Mouse (Mus musculus) lung, embryonic 14.5 days (tissue): ENCODE results near the gene Cst7. TPM values are rescaled to one million over a fixed set of nuclear protein-coding genes. Genes with fewer than 3 reads are reported as not detected.

Experiments used
- ATAC-seq: fragments of 200-750 bp; cut with Nextera tagmentation; 2 replicates; pipeline ENCODE4 v1.8.0; 2017; ENCODE audit warnings: mild to moderate bottlenecking, moderate TSS enrichment, moderate library complexity; ENCODE audit not compliant: insufficient read depth
- DNase-seq: peaks from one replicate; pipeline ENCODE4 v3.0.0-alpha.2; 2015
- H3K27ac ChIP-seq: fragments of 300-500 bp; sonication (generic); 2 replicates; pipeline ENCODE4 v1.5.1; 2014; ENCODE audit warnings: low read depth, mild to moderate bottlenecking, moderate library complexity
- H3K27me3 ChIP-seq: fragments of 300-500 bp; sonication (generic); 2 replicates; pipeline ENCODE4 v1.6.1; 2014; ENCODE audit warnings: low read length, control low read depth; ENCODE audit not compliant: insufficient read depth
- H3K36me3 ChIP-seq: fragments of 300-500 bp; sonication (generic); 2 replicates; pipeline ENCODE4 v1.6.1; 2014; ENCODE audit warnings: control low read depth; ENCODE audit not compliant: insufficient read depth
- H3K4me1 ChIP-seq: fragments of 300-500 bp; sonication (generic); 2 replicates; pipeline ENCODE4 v1.6.1; 2014; ENCODE audit warnings: antibody characterized with exemption, control low read depth; ENCODE audit not compliant: insufficient read depth
- H3K4me2 ChIP-seq: fragments of 300-500 bp; sonication (generic); 2 replicates; pipeline ENCODE4 v1.6.1; 2014; ENCODE audit warnings: mild to moderate bottlenecking
- H3K4me3 ChIP-seq: fragments of 300-500 bp; sonication (generic); 2 replicates; pipeline ENCODE4 v1.5.1; 2014; ENCODE audit warnings: low read depth, low read length
- H3K9ac ChIP-seq: fragments of 300-500 bp; sonication (generic); 2 replicates; pipeline ENCODE4 v1.6.1; 2014
- H3K9me3 ChIP-seq: fragments of 300-500 bp; sonication (generic); 2 replicates; pipeline ENCODE4 v1.6.1; 2016; ENCODE audit warnings: low read depth, low read length, control low read depth
- CTCF ChIP-seq: IDR thresholded peaks from 2 replicates; pipeline ENCODE4 v1.5.1; 2016; ENCODE audit warnings: antibody characterized with exemption, low read depth
- WGBS: fragments of 180-500 bp; shearing (Covaris S2); extraction: QIAGEN DNeasy Blood & Tissue Kit; methylation state at CpG from one replicate; pipeline ENCODE4 v1.1.7; 2014; 5-methylcytosine and 5-hydroxymethylcytosine counted together
- polyA plus RNA-seq: library from polyadenylated mRNA; unstranded; fragments of >200 nt; fragmentation: Nextera tagmentation; extraction: Ambion mirVana; gene quantifications from 2 replicates; pipeline ENCODE4 v1.2.1, GENCODE M21; 2014

Gene Cst7
- polyA plus RNA-seq, 1 experiment from 2014 or later, result 0.32 TPM

DNA sequence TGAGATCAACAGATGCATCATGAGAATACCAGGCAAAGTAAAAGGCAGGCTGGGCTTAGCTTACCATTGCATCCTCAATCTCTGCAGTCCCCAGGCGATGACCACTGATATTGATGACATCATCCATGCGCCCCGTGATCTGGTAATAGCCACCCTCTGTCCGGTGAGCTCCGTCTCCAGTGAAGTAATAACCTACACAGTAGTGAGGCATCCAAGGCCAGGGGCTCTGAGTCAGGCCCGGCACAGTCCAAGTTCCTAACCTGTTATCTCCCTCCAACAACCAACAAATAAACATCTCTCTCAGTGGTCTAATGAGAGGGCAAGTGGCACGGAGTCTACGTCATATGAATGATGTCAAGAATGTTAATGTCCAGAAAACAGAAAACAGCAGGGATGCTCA is 54.7 kb downstream of the Cst7 start:
- H3K4me3 ChIP-seq, result no peak overlapping the region
- no peak for TF ChIP-seq CTCF
- no peaks in the 10 kb centered on the region for H3K27me3 ChIP-seq
- H3K9me3 ChIP-seq, result no peaks in the 10 kb centered on the region
- WGBS, result 80% methylated on average over 8 of the region's 8 CpGs
- H3K9ac ChIP-seq, result no peak overlapping the region
- no peak overlapping the region for H3K4me2 ChIP-seq
- ATAC-seq (no peak), DNase-seq (no peak)
- no peak overlapping the region for H3K27ac ChIP-seq
- H3K36me3 ChIP-seq, result no peaks in the 10 kb centered on the region
- no peaks in the 10 kb centered on the region for H3K4me1 ChIP-seq

DNA sequence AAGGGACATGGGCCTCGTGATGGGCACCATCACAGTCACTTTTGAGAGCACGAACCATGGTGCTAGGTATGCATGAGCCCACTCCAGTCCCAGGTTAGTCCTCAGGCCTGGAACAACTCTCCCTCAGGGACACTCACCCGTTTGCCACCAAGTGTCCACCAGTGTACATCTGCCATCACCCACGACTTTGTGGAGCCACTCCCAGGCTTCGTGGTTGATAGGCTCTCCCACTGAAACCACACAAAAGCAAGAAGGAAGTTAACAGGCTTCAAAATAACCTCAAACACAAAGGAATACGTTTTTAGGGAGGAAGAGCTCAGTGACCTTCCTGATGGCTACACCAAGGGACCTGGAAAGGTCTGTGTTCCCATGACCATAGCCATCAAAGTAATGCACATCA is 56.9 kb downstream of the Cst7 start:
- TF ChIP-seq CTCF, result no peak
- H3K27ac ChIP-seq, result no peak overlapping the region
- no peak overlapping the region for H3K4me2 ChIP-seq
- H3K9ac ChIP-seq, result no peak overlapping the region
- DNase-seq (no peak), ATAC-seq (no peak)
- no peaks in the 10 kb centered on the region for H3K27me3 ChIP-seq
- H3K4me3 ChIP-seq, result no peak overlapping the region
- no peaks in the 10 kb centered on the region for H3K4me1 ChIP-seq
- no peaks in the 10 kb centered on the region for H3K36me3 ChIP-seq
- WGBS, result 63% methylated on average over 6 of the region's 6 CpGs
- no peaks in the 10 kb centered on the region for H3K9me3 ChIP-seq

Other genes starting within 250 kb of the Cst7 start
- 2.2 TPM in 2 replicates for gene Gm10130, start 246.7 kb upstream of the Cst7 start, polyA plus RNA-seq
- 7.0 and 8.6 TPM in 2 replicates for gene 3300002I08Rik, start 207.7 kb upstream of the Cst7 start, polyA plus RNA-seq
- gene Zfp442, start 118.9 kb upstream of the Cst7 start, polyA plus RNA-seq, result 8.0 and 8.7 TPM in 2 replicates
- gene Zfp345, start 85.3 kb upstream of the Cst7 start, polyA plus RNA-seq, result 0.26 and 0.28 TPM in 2 replicates
- gene Apmap, start 38.2 kb downstream of the Cst7 start, polyA plus RNA-seq, result 48.2 and 51.0 TPM in 2 replicates
- 5.3 and 5.9 TPM in 2 replicates for gene Acss1, start 98.1 kb downstream of the Cst7 start, polyA plus RNA-seq
- gene Vsx1, start 118.9 kb downstream of the Cst7 start, polyA plus RNA-seq, result not detected in 2 replicates
- 32.7 and 33.7 TPM in 2 replicates for gene Entpd6, start 178.6 kb downstream of the Cst7 start, polyA plus RNA-seq
- 52.6 and 58.3 TPM in 2 replicates for gene Pygb, start 216.3 kb downstream of the Cst7 start, polyA plus RNA-seq